Mouse (Mus musculus): ENCODE measurements around the gene Pan3. TPM values are rescaled to one million over a fixed set of nuclear protein-coding genes. Genes with fewer than 3 reads are reported as not detected.

Pan3 gene
- total RNA-seq, 2 experiments from 2014 or later: 74.2 to 86.4 TPM

Other genes with a start within 250 kb of the Pan3 start
- gene Gsx1, start 241.5 kb upstream of the Pan3 start, total RNA-seq (2021): not detected
- not detected for gene Pdx1, start 160.2 kb upstream of the Pan3 start, total RNA-seq (2021)
- not detected for gene Cdx2, start 122.9 kb upstream of the Pan3 start, total RNA-seq (2021)
- gene Urad, start 107.7 kb upstream of the Pan3 start, total RNA-seq (2021): 1 to 10 TPM in 1 of 2 experiments, not detected in 1; 1.1 TPM
- under 1 TPM; 0.43 to 0.58 TPM for gene Flt3, start 29.7 kb upstream of the Pan3 start, total RNA-seq (2021)